Mouse (Mus musculus) small intestine, adult 2 months (tissue): ENCODE data around the gene Ncl.

ENCODE experiments used
- CTCF ChIP-seq: fragments of 200-500 bp; IDR thresholded peaks from 2 replicates; pipeline ENCODE4 v1.5.1; 2012; ENCODE audit warnings: low read depth, mild to moderate bottlenecking, control low read depth, inconsistent platforms, low read length, moderate library complexity, mixed read lengths; ENCODE audit not compliant: insufficient replicate concordance, insufficient read length; ENCODE audit errors: extremely low read depth
- POLR2A ChIP-seq: fragments of 200-500 bp; IDR thresholded peaks from 2 replicates; pipeline ENCODE4 v1.6.1; 2012; ENCODE audit warnings: low read depth, mild to moderate bottlenecking, control low read depth, inconsistent platforms, low read length, moderate library complexity

DNA sequence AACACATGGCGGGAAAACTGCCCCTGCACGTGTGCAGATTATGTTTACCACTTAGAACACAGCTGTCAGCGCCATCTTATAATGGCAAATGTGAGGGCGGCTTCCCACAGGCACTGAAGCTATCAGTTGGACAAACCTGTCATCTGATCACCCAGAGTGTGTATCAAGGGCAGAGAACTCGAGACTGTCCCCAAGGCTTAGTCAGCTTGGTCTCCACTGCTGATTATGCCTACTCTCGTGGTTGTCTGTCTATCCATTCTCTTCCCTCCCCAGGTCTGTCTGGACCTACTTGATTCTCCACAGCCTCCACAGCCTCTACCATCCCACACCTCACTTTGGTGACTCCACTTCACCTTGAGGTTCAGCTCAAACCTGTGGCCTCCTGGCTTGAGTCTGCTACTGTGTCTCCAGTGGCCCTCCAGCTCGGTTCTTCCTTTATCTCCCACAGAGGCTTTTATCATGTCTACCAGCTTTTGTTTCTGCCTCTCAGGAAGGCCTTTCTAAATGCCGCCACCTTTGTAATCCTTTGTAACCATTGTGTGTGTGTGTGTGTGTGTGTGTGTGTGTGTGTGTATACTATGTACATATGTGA, 38.3 kb downstream of the Ncl start:
- no peak for TF ChIP-seq CTCF
- TF ChIP-seq POLR2A = no peak
